Mouse (Mus musculus) kidney, embryonic 14.5 days (tissue): ENCODE measurements around the gene Ppp2r5e. TPM values are rescaled to one million over a fixed set of nuclear protein-coding genes. Genes with fewer than 3 reads are reported as not detected.

Experiments used
- ATAC-seq: fragments of 200-750 bp; cut with Nextera tagmentation; 2 replicates; pipeline ENCODE4 v1.8.0; 2017; ENCODE audit warnings: moderate number of reproducible peaks, mild to moderate bottlenecking, moderate TSS enrichment, moderate library complexity; ENCODE audit not compliant: low FRiP score, low TSS enrichment
- H3K27ac ChIP-seq: fragments of 300-500 bp; sonication (generic); 2 replicates; pipeline ENCODE4 v1.5.1; 2014; ENCODE audit warnings: low read depth, mild to moderate bottlenecking, low read length, moderate library complexity, mixed read lengths
- H3K27me3 ChIP-seq: fragments of 300-500 bp; sonication (generic); 2 replicates; pipeline ENCODE4 v1.6.1; 2014; ENCODE audit warnings: mild to moderate bottlenecking, low read length; ENCODE audit not compliant: control insufficient read depth, insufficient read depth
- H3K36me3 ChIP-seq: fragments of 300-500 bp; sonication (generic); 2 replicates; pipeline ENCODE4 v1.6.1; 2014; ENCODE audit warnings: low read length, mixed read lengths; ENCODE audit not compliant: control insufficient read depth, insufficient read depth
- H3K4me1 ChIP-seq: fragments of 300-500 bp; sonication (generic); 2 replicates; pipeline ENCODE4 v1.6.1; 2014; ENCODE audit warnings: low read length, mixed read lengths; ENCODE audit not compliant: control insufficient read depth, insufficient read depth
- H3K4me2 ChIP-seq: fragments of 300-500 bp; sonication (generic); replicated peaks from 2 replicates; pipeline ENCODE4 v1.6.1; 2014; ENCODE audit warnings: low read depth, mild to moderate bottlenecking, low read length
- H3K4me3 ChIP-seq: fragments of 300-500 bp; sonication (generic); 2 replicates; pipeline ENCODE4 v1.5.1; 2014; ENCODE audit warnings: mild to moderate bottlenecking, low read length
- H3K9ac ChIP-seq: fragments of 300-500 bp; sonication (generic); 2 replicates; pipeline ENCODE4 v1.6.1; 2014; ENCODE audit warnings: low read depth, mild to moderate bottlenecking, low read length, moderate library complexity
- H3K9me3 ChIP-seq: fragments of 300-500 bp; sonication (generic); 2 replicates; pipeline ENCODE4 v1.6.1; 2016; ENCODE audit warnings: low read length; ENCODE audit not compliant: control insufficient read depth
- WGBS: fragments of 180-500 bp; shearing (Covaris S2); extraction: QIAGEN DNeasy Blood & Tissue Kit; methylation state at CpG from one replicate; pipeline ENCODE4 v1.1.7; 2014; 5-methylcytosine and 5-hydroxymethylcytosine counted together
- polyA plus RNA-seq: library from polyadenylated mRNA; unstranded; fragments of >200 nt; fragmentation: Nextera tagmentation; extraction: Ambion mirVana; gene quantifications from 2 replicates; pipeline ENCODE4 v1.2.1, GENCODE M21; 2014

Ppp2r5e gene
- polyA plus RNA-seq, 1 experiment from 2014 or later: 18.4 TPM

DNA sequence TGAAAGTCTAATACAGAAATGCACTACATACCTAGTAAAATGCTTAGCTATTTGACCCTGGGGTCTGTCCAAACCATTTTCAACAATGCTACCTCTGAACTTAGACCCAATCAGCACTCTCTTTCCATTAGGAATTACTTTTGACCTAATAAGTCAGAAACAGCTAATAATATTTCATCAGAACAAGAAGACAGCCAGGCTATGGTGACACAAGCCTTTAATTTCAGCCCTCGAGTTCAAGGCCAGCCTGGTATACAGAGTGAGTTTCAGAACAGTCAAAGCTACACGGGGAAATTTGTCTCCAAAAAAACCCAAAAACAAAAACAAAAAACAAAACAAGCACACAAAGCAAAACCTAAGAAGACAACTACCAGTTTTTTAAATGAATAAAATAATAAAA, 73.1 kb downstream of the Ppp2r5e start:
- Histone ChIP-seq H3K9me3 (no peaks in the 10 kb centered on the region), H3K36me3 (no peaks in the 10 kb centered on the region), H3K27me3 (no peaks in the 10 kb centered on the region), H3K4me1 (peaks cover 3% of the 10 kb centered on the region; the same call in 1 of the 2 replicates), H3K27ac (no peak overlapping the region), H3K9ac (no peak overlapping the region), H3K4me3 (no peak overlapping the region), H3K4me2 (no peak overlapping the region)
- ATAC-seq: no peak
- WGBS: 79% methylated on average over 2 of the region's 2 CpGs

DNA sequence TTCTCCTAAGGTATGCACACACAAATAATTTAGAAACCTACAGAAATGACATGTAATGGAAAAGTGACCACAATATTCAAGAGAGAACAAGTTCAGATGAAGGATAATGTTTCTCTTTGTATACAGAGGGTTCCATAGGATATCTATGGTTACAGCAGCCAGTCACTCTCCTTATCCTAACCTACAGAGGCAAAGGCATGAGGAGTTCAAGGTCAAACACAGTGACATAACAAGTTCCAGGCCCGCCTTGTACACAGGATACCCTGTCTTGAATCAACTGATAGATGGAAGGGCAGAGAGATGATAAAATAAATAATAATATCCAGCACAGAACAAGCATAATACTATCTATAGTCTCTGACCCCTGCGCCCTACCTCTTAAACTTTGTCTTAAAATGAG, 73.7 kb downstream of the Ppp2r5e start:
- H3K4me2 ChIP-seq: no peak overlapping the region
- H3K36me3 ChIP-seq: no peaks in the 10 kb centered on the region
- WGBS: 90% methylated on average over 2 of the region's 2 CpGs
- no peaks in the 10 kb centered on the region for H3K27me3 ChIP-seq
- no peak overlapping the region for H3K9ac ChIP-seq
- H3K4me1 ChIP-seq: peaks cover 4% of the 10 kb centered on the region; the same call in 1 of the 2 replicates
- H3K4me3 ChIP-seq: no peak overlapping the region
- peak; percentile 62; the same call in 1 of the 2 replicates for ATAC-seq
- no peaks in the 10 kb centered on the region for H3K9me3 ChIP-seq
- H3K27ac ChIP-seq: no peak overlapping the region

DNA sequence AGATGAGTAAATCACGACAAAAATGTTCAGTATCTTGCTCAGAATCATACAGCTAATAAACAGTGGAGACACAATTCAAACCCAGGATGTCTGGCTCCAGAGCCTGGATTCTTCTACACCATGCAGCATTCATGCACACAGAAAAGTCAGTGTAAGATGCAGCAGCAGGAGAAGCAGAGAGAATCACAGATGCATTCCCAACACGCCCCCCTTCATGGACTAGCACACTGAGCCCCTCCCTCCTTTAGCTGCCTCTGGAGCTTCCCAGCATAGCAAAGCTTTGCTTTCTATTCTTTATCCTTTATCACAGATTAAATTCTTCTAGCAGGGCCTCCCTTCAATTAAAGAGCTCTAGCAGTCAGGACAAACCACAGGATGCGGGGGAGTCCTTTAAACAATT, 75.7 kb downstream of the Ppp2r5e start:
- 77% methylated on average over 3 of the region's 3 CpGs for WGBS
- H3K4me2 ChIP-seq: no peak overlapping the region
- no peaks in the 10 kb centered on the region for H3K36me3 ChIP-seq
- H3K9me3 ChIP-seq: no peaks in the 10 kb centered on the region
- no peaks in the 10 kb centered on the region for H3K27me3 ChIP-seq
- no peak overlapping the region for H3K4me3 ChIP-seq
- H3K27ac ChIP-seq: no peak overlapping the region
- H3K9ac ChIP-seq: no peak overlapping the region
- no peak for ATAC-seq
- peaks cover 4% of the 10 kb centered on the region; the same call in 1 of the 2 replicates for H3K4me1 ChIP-seq

DNA sequence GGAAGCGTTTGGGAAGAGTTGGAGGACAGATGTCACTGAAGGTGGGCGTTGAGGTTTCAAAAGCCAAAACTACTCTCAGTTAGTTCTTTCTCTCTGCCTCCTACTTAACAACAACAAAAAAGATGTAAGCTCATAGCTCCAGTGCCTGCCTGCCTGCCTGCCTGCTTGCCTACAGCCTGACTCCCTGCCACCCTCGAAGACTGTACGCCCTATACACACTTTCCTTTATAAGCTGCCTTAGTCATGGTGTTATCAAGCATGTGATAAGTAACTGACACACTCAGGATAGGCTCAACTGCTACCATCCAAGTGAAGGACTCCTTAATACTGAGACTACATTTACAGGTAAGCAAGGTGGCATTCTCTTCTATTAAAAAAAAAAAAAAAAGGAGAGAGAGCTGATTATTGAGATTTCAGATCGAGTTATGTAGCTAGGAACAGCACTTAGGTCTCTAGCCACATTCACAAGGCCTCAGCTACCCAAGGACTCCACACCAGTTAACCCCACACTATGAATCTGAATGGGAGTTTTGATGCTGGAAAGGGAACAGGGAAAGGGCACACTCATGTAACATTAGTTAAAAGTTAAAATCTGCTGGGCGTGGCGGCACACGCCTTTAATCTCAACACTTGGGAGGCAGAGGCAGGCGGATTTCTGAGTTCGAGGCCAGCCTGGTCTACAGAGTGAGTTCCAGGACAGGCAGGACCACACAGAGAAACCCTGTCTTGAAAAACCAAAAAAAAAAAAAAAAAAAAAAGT, 76.7 kb downstream of the Ppp2r5e start:
- Histone ChIP-seq H3K9ac (no peak overlapping the region), H3K9me3 (no peaks in the 10 kb centered on the region), H3K4me3 (no peak overlapping the region), H3K4me1 (peaks cover 4% of the 10 kb centered on the region; the same call in 1 of the 2 replicates), H3K27ac (no peak overlapping the region), H3K4me2 (no peak overlapping the region), H3K27me3 (no peaks in the 10 kb centered on the region), H3K36me3 (peaks cover 5% of the 10 kb centered on the region; the same call in 1 of the 2 replicates)
- no peak for ATAC-seq
- WGBS: 92% methylated on average over 10 of the region's 10 CpGs

DNA sequence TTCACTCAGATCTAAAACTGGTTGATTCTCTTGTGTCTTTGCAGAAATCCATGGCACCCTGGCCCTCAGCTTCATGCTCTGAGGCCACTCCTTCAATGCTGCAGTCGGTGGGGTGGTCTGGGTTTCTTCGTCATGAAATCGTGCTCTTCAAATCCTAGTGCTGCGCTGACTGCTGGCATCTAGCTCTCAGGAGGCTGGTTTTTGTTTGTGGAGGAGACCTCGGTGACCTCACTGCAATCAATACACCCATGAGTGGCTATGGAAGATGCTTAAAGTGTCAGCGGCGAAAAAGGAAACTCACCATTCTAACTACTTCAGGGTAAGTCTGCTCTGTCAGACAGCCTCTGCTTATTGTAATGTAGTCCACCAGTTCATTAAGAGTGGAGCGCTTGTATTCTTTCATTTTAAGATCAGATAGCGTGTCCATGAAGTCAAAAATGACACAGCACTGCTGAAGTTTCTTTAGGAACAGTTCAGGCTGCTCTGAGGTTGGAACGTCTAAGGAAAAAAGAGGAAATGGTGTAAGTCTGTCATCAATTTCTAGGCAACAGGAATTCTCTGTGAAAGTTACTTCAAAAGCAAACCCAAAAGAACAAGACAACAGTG, 80.6 kb downstream of the Ppp2r5e start:
- WGBS: 31% methylated on average over 10 of the region's 10 CpGs
- H3K4me1 ChIP-seq: peaks cover 4% of the 10 kb centered on the region; the same call in 1 of the 2 replicates
- no peak for ATAC-seq
- H3K9ac ChIP-seq: no peak overlapping the region
- H3K9me3 ChIP-seq: no peaks in the 10 kb centered on the region
- H3K4me3 ChIP-seq: no peak overlapping the region
- no peaks in the 10 kb centered on the region for H3K27me3 ChIP-seq
- H3K36me3 ChIP-seq: peaks cover 5% of the 10 kb centered on the region; the same call in 1 of the 2 replicates
- H3K27ac ChIP-seq: no peak overlapping the region
- H3K4me2 ChIP-seq: no peak overlapping the region

DNA sequence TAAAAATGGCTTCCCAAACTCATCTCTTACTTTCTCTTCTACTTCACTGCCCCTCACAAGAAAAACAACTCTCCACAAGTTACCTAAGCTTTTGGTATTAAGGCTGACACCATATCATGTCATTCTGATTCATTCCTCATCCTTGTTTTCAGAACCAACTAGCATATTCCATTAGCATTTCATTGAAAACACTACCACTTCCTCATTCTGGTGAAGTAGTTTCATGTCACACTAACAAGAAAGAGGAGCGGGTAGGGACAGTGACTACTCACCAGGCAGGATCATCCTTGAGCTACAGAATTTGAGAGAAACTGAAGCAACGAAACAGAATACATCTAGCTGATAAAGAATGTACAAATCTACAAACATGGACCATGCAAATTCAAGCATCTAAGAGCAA, 84.5 kb downstream of the Ppp2r5e start:
- Histone ChIP-seq H3K4me1 (no peaks in the 10 kb centered on the region), H3K4me3 (no peak overlapping the region), H3K4me2 (no peak overlapping the region), H3K9me3 (no peaks in the 10 kb centered on the region), H3K27ac (no peak overlapping the region), H3K27me3 (no peaks in the 10 kb centered on the region), H3K36me3 (peaks cover 5% of the 10 kb centered on the region; the same call in 1 of the 2 replicates), H3K9ac (no peak overlapping the region)
- WGBS: 95% methylated on average over 2 of the region's 2 CpGs
- ATAC-seq: no peak

DNA sequence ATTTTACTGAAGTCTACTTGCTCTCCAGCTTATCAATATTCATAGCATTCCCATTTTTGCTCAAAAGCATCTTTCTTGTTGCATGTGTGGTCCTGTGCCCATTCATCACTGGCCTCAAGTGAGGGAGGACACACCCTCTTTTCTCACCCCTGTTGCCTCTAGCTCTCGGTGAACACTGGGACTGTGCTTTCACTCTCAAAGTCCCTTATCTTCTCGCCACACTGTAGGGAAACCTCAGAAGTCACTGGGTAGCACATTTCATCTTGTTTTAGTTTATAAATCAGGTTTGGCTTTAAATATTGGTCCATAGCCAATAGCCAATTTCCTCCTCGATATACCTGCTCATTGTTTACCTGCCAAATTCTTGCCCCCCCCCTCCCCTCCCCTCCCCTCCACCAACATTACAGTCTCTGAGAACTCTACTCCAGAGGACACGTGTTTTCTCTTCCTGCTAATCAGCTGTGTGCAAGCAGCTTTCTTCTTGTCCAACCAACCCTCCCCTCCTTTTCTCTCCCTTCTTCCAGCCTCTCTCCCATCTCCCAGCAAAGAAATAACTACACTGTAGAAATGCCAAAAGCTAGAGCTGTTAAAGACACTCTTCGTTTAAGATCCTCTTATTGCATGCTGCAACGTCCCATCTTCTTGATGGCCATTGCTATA, 90.9 kb downstream of the Ppp2r5e start:
- Histone ChIP-seq H3K9ac (no peak overlapping the region), H3K36me3 (no peaks in the 10 kb centered on the region), H3K27ac (no peak overlapping the region), H3K9me3 (no peaks in the 10 kb centered on the region), H3K27me3 (no peaks in the 10 kb centered on the region), H3K4me2 (no peak overlapping the region), H3K4me1 (no peaks in the 10 kb centered on the region), H3K4me3 (no peak overlapping the region)
- 68% methylated on average over 6 of the region's 6 CpGs for WGBS
- no peak for ATAC-seq

DNA sequence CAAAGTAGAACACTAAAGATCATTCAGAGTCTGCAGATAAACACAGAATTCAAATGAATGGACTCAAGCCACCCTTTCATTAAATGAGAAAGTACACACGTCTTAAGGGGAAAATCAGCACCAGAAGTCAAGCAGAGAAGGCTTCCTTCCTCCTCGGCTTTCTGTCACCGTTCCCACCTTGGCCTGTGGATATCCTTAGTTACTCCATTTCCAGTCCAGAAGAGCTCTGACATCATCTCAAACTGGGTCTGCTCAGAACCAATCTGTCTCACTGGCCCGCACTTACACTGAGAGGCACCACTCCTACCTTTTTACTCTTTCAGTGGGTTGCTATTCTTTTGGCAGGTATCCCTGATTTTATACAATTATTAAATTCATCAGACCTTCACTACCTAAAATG, 93.4 kb downstream of the Ppp2r5e start:
- Histone ChIP-seq H3K36me3 (no peaks in the 10 kb centered on the region), H3K9ac (no peak overlapping the region), H3K27ac (no peak overlapping the region), H3K4me2 (no peak overlapping the region), H3K27me3 (no peaks in the 10 kb centered on the region), H3K9me3 (no peaks in the 10 kb centered on the region), H3K4me3 (no peak overlapping the region), H3K4me1 (no peaks in the 10 kb centered on the region)
- ATAC-seq: no peak
- WGBS: 85% methylated on average over 4 of the region's 4 CpGs

DNA sequence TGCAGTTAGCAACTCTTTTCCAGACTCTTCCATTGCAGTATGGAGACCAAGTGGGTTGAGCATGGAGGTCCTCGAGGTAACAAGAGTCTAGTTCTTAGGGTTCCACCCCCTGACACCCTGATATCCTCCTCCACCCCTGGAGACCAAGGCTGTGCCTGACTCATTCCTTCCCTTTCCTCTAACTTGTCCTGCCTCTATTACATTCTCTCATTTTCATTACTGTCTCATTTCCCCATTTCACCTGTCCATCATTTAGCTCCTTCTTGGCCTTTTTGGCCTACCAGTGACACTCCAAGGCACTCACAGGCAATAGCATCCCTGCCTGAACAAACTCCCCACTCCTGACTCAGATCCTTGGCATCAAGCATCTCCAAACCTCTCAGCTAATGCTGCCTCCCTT, 98.3 kb downstream of the Ppp2r5e start:
- Histone ChIP-seq H3K9me3 (no peaks in the 10 kb centered on the region), H3K27ac (no peak overlapping the region), H3K4me3 (no peak overlapping the region), H3K4me1 (no peaks in the 10 kb centered on the region), H3K27me3 (no peaks in the 10 kb centered on the region), H3K9ac (no peak overlapping the region), H3K4me2 (no peak overlapping the region), H3K36me3 (no peaks in the 10 kb centered on the region)
- ATAC-seq: no peak
- WGBS: 80% methylated on average over 1 of the region's 1 CpGs
